Mouse (Mus musculus): ENCODE data around the gene Cnot10. TPM values are rescaled to one million over a fixed set of nuclear protein-coding genes. Genes with fewer than 3 reads are reported as not detected.

The Cnot10 gene
- 23.0 and 24.2 TPM in 2 replicates for polyA plus RNA-seq (2012; ENCODE audit: insufficient read depth, insufficient read length, missing spikeins)

DNA sequence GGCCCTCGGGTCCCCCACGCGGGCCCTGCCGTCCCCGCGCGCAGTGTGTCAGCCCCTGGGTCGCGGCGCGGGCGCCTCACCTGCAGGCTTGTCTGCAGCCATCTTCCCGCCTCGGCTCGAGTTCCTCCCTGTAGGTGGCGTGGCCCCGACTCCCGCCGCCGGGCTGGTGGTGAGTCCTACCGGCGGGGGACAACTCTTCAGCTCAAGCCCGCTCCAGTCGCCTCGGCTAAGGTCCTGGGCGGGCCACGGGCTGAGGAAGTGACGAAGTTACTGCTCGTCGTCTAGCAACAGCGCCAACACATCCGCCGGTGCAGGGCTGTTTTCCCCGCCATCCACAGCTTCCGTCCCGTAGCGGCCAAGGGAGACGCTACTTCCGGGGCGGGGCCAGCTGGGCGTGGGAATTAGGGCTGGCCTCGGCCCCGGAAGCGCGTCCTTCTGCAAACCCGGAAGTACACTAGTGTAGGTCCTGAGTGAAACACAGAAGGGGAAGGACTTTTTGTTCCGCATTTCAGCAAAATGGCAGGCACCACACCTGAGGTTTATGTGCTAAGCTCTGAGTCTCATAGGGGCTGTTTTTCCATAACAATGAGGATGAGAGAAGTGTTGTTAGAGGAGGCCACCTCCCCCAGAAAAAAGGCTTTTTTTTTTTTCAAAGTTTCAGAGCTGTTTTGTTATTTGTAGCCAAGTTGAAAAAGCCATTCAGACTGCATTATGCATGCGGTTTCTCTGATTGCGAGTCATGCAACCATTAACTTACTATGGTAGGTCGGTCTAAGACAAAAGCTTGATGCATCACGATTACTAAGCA is at the start of gene Cnot10:
TSS of gene Cnot10 (minus strand) at position 346 of the 808 bp plus-strand sequence.
- H3K27ac ChIP-seq (ENCODE audit: insufficient read depth, low read depth, low read length), result peak within 1 kb of the TSS; percentile 27
- TF ChIP-seq CTCF (IDR thresholded peaks at IDR 0.05; ENCODE audit: low read depth, low read length) (no peak), POLR2A (IDR thresholded peaks at IDR 0.05; ENCODE audit: borderline replicate concordance, low read depth, low read length) (no peak)
- H3K4me1 ChIP-seq (ENCODE audit: control insufficient read depth, insufficient read depth, low read length), result no peaks in the 10 kb centered on the region

DNA sequence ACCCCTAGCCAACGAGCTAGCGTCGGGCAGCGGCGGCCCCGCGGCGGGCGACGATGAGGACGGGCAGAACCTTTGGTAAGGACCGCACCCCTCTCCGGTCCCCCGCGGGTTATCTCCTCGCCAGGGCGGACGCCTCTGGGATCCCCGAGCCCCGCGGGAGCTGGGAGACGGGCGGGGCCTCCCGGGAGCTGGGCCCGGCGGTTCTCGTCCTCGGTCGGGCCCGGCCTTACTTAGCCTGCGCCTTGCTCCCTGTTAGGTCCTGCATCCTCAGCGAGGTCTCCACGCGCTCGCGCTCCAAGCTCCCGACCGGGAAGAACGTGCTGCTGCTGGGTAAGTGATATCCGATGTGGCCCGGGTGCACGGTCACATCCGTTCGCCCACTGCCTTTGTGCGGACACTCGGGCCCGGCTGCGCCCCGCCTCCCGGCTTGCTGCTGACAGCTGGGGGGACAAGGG is 49.0 kb upstream of the Cnot10 start:
- TF ChIP-seq POLR2A (IDR thresholded peaks at IDR 0.05; ENCODE audit: borderline replicate concordance, low read depth, low read length), result no peak
- TF ChIP-seq CTCF (IDR thresholded peaks at IDR 0.05; ENCODE audit: low read depth, low read length), result no peak
- Histone ChIP-seq H3K4me1 (ENCODE audit: control insufficient read depth, insufficient read depth, low read length) (peaks cover 11% of the 10 kb centered on the region), H3K27ac (ENCODE audit: insufficient read depth, low read depth, low read length) (peak overlapping the region; percentile 85), H3K4me3 (ENCODE audit: insufficient read depth, low read length) (peak overlapping the region; percentile 98)

More for the DNA sequence above, at the start of gene Cnot10:
- peak within 1 kb of the TSS; percentile 68 for H3K4me3 ChIP-seq (ENCODE audit: insufficient read depth, low read length)

DNA sequence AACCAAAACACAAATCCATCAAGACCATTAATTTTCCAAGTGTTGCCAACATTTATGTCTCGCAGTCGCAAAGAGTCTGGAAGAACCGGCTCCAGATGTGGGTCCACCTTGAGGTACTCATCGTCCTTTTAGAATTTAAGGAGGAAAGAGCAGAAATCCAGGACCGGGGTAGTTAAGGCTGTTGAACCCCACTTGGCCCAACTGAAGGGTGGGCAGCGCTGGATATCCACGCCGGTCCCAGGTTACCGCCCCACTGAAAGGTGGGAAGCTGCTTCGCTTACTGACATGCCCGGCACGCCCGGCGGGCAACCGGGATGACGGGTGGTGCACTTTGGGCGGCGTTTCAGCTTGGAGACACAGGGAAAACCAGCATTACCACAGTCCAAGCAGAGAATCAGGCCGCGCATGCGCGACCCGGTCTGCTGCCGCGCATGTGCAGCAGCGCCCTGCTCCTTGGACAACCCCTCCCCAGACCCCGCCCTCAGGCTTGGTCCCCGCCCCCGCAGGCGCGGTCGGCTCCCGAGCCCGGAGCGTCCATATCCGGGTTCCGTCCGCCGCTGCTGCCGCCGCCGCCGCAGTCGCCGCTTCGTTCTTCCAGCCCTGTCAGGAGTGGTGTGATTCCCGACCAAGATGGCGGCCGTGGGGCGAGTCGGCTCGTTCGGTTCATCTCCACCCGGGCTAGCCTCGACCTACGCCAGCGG is 48.4 kb upstream of the Cnot10 start, which contains the start of gene Dync1li1:
TSS of gene Dync1li1 (plus strand) at position 539 of the 701 bp plus-strand sequence.
- TF ChIP-seq CTCF (IDR thresholded peaks at IDR 0.05; ENCODE audit: low read depth, low read length) (no peak), POLR2A (IDR thresholded peaks at IDR 0.05; ENCODE audit: borderline replicate concordance, low read depth, low read length) (no peak)
- Histone ChIP-seq H3K27ac (ENCODE audit: insufficient read depth, low read depth, low read length) (peak within 1 kb of the TSS; percentile 85), H3K4me3 (ENCODE audit: insufficient read depth, low read length) (peak within 1 kb of the TSS; percentile 98), H3K4me1 (ENCODE audit: control insufficient read depth, insufficient read depth, low read length) (peaks cover 8% of the 10 kb centered on the region)

DNA sequence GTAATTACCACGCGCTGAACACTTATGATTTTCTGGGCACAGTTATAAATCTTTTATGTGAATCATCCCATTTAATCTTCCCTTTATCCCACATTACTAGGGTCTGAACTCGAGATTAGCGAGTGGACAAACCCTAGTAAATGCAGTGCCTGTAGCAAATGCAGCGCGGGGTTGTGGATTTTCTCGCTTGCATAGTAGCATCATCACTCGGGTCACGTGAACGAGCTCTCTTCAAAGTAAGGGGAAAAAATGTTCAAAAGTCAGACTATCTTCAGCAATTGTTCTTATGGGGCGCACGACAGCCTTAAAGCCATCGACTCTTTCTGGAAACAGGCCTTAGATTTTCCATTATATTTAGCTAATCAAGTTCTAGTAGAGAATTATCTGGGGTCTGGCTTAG is 47.7 kb upstream of the Cnot10 start:
- no peak overlapping the region for H3K4me3 ChIP-seq (ENCODE audit: insufficient read depth, low read length)
- peaks cover 8% of the 10 kb centered on the region for H3K4me1 ChIP-seq (ENCODE audit: control insufficient read depth, insufficient read depth, low read length)
- TF ChIP-seq CTCF (IDR thresholded peaks at IDR 0.05; ENCODE audit: low read depth, low read length) (no peak), POLR2A (IDR thresholded peaks at IDR 0.05; ENCODE audit: borderline replicate concordance, low read depth, low read length) (no peak)
- no peak overlapping the region for H3K27ac ChIP-seq (ENCODE audit: insufficient read depth, low read depth, low read length)

DNA sequence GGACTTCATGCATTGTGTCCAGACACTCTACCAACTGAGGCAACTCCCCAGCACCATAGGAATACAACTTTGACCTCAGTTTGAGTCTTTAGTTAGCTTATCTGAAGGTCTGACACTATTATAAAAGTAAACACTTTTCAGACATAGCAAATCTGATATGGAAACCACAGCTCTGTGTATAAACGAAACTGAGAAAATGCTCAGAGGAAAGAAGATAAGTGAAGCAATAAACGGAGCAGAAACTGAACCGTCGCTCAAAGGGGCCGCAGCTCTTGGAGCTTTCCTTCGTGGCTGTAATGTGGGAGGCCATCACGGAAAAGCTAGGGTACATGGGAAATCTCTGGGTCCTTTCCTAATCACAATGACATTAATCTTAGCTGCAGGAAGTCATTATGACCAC is 46.3 kb upstream of the Cnot10 start:
- H3K4me3 ChIP-seq (ENCODE audit: insufficient read depth, low read length), result no peak overlapping the region
- H3K4me1 ChIP-seq (ENCODE audit: control insufficient read depth, insufficient read depth, low read length), result peaks cover 13% of the 10 kb centered on the region
- no peak overlapping the region for H3K27ac ChIP-seq (ENCODE audit: insufficient read depth, low read depth, low read length)
- TF ChIP-seq CTCF (IDR thresholded peaks at IDR 0.05; ENCODE audit: low read depth, low read length) (no peak), POLR2A (IDR thresholded peaks at IDR 0.05; ENCODE audit: borderline replicate concordance, low read depth, low read length) (no peak)

DNA sequence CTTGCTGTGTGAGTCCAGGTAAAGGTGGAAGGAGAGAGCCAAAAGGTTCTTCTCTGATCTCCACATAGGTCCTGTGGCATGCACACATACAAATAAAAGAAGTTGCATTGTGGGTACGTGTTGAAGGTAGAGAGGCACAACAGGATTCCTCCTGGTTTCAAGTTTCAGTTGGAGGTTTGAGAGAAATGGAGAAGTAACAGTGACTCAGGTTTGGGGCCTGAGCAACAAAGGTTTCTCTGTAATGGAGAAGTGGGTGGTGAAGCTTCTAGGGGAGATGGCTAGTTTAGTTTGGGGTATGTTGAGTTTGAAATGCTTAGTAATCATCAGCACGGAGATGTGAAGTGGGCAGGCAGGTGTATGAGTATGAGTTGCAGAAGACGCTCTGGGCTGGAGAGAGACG is 42.2 kb upstream of the Cnot10 start:
- no peak overlapping the region for H3K4me3 ChIP-seq (ENCODE audit: insufficient read depth, low read length)
- peaks cover 30% of the 10 kb centered on the region for H3K4me1 ChIP-seq (ENCODE audit: control insufficient read depth, insufficient read depth, low read length)
- no peak overlapping the region for H3K27ac ChIP-seq (ENCODE audit: insufficient read depth, low read depth, low read length)
- TF ChIP-seq CTCF (IDR thresholded peaks at IDR 0.05; ENCODE audit: low read depth, low read length), result no peak
- TF ChIP-seq POLR2A (IDR thresholded peaks at IDR 0.05; ENCODE audit: borderline replicate concordance, low read depth, low read length), result no peak

DNA sequence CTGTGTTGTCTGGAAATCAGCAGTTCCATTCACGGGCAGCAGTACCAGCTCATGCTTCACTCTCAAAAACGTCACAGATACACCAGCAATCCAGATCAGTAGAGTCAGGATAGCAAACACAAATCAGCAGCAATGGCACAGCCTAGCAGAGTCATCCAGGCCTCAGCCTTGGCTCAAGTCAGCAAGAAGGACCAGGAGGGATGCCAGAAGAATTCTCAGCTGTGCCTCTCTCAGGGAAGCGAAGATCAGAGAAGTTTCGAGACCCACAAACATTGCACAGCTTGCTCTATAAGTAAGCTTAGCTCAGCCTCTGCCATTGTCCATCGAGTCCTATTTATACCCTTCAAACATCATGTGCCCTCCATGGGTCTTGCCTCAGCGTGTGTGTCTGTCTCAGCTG is 40.5 kb upstream of the Cnot10 start:
- TF ChIP-seq POLR2A (IDR thresholded peaks at IDR 0.05; ENCODE audit: borderline replicate concordance, low read depth, low read length) (no peak), CTCF (IDR thresholded peaks at IDR 0.05; ENCODE audit: low read depth, low read length) (no peak)
- no peak overlapping the region for H3K4me3 ChIP-seq (ENCODE audit: insufficient read depth, low read length)
- peaks cover 30% of the 10 kb centered on the region for H3K4me1 ChIP-seq (ENCODE audit: control insufficient read depth, insufficient read depth, low read length)
- H3K27ac ChIP-seq (ENCODE audit: insufficient read depth, low read depth, low read length), result no peak overlapping the region

DNA sequence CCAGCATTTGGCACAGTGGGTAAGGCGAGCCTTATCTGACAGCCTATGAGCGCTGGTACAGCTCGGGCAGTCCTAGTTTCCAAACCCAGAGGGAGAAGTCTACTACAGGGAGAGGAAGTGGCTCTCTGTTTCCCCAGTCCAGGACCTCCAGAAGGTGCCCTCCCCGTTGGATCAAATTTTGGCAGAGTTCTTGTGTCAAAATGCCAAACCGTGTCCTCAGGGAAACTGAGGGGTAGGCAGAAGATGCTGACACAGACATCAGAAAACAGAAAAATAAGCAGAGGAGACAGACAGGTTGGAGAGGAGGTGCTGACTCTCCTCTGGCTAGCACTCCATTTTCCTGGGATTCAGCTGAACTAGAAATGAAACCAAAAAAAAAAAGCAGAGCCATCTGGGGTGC is 40.0 kb upstream of the Cnot10 start:
- H3K4me3 ChIP-seq (ENCODE audit: insufficient read depth, low read length), result no peak overlapping the region
- no peak for TF ChIP-seq POLR2A (IDR thresholded peaks at IDR 0.05; ENCODE audit: borderline replicate concordance, low read depth, low read length)
- no peak for TF ChIP-seq CTCF (IDR thresholded peaks at IDR 0.05; ENCODE audit: low read depth, low read length)

DNA sequence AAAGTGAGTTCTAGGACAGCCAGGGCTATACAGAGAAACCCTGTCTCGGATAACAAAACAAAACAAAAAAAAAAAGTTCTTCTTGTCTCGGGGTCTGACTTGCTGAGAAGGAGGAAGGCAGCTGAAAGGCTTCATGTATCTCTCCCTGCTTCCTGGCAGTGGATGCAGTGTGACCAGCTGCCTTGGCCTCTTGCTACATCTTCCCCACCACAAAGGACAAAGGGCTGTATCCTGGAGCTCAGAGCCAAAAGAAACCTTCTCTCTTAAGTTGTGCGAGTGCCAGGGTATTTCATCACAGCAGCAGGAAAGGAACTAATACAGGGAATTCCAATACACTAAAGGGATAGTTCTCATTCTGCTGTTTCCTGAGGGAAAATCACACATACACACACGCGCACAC is 38.6 kb upstream of the Cnot10 start:
- Histone ChIP-seq H3K4me1 (ENCODE audit: control insufficient read depth, insufficient read depth, low read length) (peaks cover 33% of the 10 kb centered on the region), H3K27ac (ENCODE audit: insufficient read depth, low read depth, low read length) (no peak overlapping the region), H3K4me3 (ENCODE audit: insufficient read depth, low read length) (no peak overlapping the region)
- TF ChIP-seq POLR2A (IDR thresholded peaks at IDR 0.05; ENCODE audit: borderline replicate concordance, low read depth, low read length) (no peak), CTCF (IDR thresholded peaks at IDR 0.05; ENCODE audit: low read depth, low read length) (no peak)

More for the DNA sequence above, 40.0 kb upstream of the Cnot10 start:
- Histone ChIP-seq H3K27ac (ENCODE audit: insufficient read depth, low read depth, low read length) (no peak overlapping the region), H3K4me1 (ENCODE audit: control insufficient read depth, insufficient read depth, low read length) (peaks cover 32% of the 10 kb centered on the region)

DNA sequence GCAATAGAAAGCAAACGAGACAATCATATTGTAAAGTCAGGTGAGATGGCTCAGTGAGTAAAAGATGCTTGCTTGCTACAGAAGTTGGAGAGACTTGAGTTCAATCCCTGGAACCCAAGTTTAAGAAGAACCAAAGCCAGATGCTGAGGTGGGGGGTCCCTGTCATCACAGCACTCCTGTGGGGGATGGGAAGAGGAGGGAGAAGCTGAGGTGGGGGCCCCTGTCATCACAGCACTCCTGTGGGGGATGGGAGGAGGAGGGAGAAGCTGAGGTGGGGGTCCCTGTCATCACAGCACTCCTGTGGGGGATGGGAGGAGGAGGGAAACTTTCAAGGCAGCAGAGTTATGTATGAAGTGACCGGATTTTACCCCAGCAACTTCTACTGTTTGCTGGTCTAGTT is 33.6 kb upstream of the Cnot10 start:
- H3K4me3 ChIP-seq (ENCODE audit: insufficient read depth, low read length), result no peak overlapping the region
- H3K27ac ChIP-seq (ENCODE audit: insufficient read depth, low read depth, low read length), result no peak overlapping the region
- TF ChIP-seq CTCF (IDR thresholded peaks at IDR 0.05; ENCODE audit: low read depth, low read length), result no peak
- TF ChIP-seq POLR2A (IDR thresholded peaks at IDR 0.05; ENCODE audit: borderline replicate concordance, low read depth, low read length), result no peak
- peaks cover 29% of the 10 kb centered on the region for H3K4me1 ChIP-seq (ENCODE audit: control insufficient read depth, insufficient read depth, low read length)
